Mouse (Mus musculus) ES-Bruce4 (cell line): ENCODE measurements around the gene Lrrc39. TPM values are rescaled to one million over a fixed set of nuclear protein-coding genes. Genes with fewer than 3 reads are reported as not detected.

Experiments
- H3K27ac ChIP-seq: 2 replicates; pipeline ENCODE4 v1.5.1; 2012; ENCODE audit warnings: low read length, inconsistent platforms; ENCODE audit not compliant: insufficient read depth
- H3K27me3 ChIP-seq: 2 replicates; pipeline ENCODE4 v1.6.1; 2012; ENCODE audit warnings: mild to moderate bottlenecking, low read length, inconsistent platforms; ENCODE audit not compliant: control insufficient read depth, poor library complexity, insufficient read depth, severe bottlenecking
- H3K36me3 ChIP-seq: 2 replicates; pipeline ENCODE4 v1.6.1; 2012; ENCODE audit warnings: inconsistent platforms, mild to moderate bottlenecking, low read length, moderate library complexity; ENCODE audit not compliant: control insufficient read depth, poor library complexity, insufficient read depth, severe bottlenecking
- H3K4me1 ChIP-seq: one replicate; pipeline ENCODE4 v1.8.1; 2011; ENCODE audit warnings: low read length; ENCODE audit not compliant: control insufficient read depth, insufficient read depth
- H3K4me3 ChIP-seq: 2 replicates; pipeline ENCODE4 v1.5.1; 2011; ENCODE audit warnings: low read depth, mild to moderate bottlenecking, low read length
- H3K9ac ChIP-seq: 2 replicates; pipeline ENCODE4 v1.6.1; 2012; ENCODE audit warnings: low read depth, mild to moderate bottlenecking, inconsistent platforms; ENCODE audit not compliant: poor library complexity, severe bottlenecking
- H3K9me3 ChIP-seq: replicated peaks from 2 replicates; pipeline ENCODE4 v1.6.1; 2012; ENCODE audit warnings: mild to moderate bottlenecking, low read length, inconsistent platforms; ENCODE audit not compliant: control insufficient read depth, poor library complexity, insufficient read depth, severe bottlenecking
- CTCF ChIP-seq: IDR thresholded peaks from one replicate; pipeline ENCODE4 v1.8.1; 2011; ENCODE audit warnings: low read depth, low read length
- EP300 ChIP-seq: IDR thresholded peaks from 2 replicates; pipeline ENCODE4 v1.6.1; 2011; ENCODE audit warnings: low read depth, low read length; ENCODE audit not compliant: insufficient read depth
- POLR2A ChIP-seq: IDR thresholded peaks from one replicate; pipeline ENCODE4 v1.8.1; 2011; ENCODE audit warnings: low read length; ENCODE audit not compliant: insufficient read depth
- polyA plus RNA-seq: library from polyadenylated mRNA; stranded (reverse); fragments of >200 nt; gene quantifications from 2 replicates; pipeline ENCODE4 v1.2.4, GENCODE M21; 2011; ENCODE audit warnings: low read depth; ENCODE audit not compliant: missing spikeins, insufficient read depth, insufficient read length

Gene Lrrc39
- polyA plus RNA-seq, 1 experiment: 0.19 TPM

DNA sequence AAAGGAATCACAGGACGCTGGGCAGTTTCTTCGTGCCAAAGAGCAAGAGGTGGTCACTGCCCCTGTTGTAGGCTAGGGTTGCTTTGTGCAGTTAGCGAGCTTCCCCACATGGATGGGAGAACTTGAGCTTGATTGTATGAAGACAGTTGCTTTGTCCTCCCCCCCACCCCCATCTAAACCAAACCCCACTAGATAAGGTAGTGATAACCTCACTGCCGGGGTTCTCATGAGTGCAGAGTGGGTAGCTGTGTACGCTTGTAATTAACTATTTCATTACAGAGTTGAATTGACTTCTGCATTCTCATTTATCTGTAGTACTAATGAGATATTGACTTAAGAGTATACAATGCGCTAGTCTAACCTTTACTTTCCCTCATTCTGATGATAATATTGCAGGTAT, 56.1 kb downstream of the Lrrc39 start:
- no peak overlapping the region for H3K9ac ChIP-seq
- H3K4me1 ChIP-seq: no peaks in the 10 kb centered on the region
- H3K27me3 ChIP-seq: no peaks in the 10 kb centered on the region
- H3K36me3 ChIP-seq: peaks cover 4% of the 10 kb centered on the region
- no peaks in the 10 kb centered on the region for H3K9me3 ChIP-seq
- TF ChIP-seq CTCF (no peak), EP300 (no peak), POLR2A (no peak)
- no peak overlapping the region for H3K4me3 ChIP-seq
- no peak overlapping the region for H3K27ac ChIP-seq

DNA sequence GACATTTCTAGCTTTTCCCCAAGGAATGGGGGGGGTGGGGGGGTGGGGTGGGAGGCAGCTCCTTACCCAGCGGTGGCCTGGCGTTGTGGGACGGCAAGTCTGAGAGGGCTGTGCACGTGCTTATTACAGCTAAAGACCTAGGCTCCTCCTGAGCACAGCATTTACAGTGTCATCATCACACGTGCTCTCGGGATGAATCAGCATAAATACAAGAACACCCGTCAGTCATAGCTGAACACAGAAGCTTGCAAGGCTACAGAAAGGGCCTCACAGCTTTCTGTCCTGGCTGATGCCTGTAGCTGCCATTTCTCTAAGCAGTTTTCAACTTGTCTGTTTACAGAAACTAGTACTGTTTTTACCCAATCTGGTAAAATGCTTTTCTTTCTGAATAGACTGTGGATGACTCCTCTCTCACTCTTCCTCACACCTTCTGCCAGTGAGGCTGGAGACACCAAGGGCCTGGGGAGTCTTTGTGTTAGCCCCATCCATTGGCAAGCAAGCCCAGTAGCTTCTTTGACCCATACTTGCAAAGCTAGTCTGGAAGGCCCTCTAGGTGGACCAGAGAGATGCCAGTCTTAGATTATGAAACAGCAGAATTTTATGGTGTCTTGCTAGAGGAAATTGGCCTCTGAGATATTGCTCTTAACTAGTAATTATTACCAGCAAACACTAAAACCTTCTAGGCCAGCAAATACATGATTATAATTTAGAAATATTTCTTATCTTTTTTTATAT, 58.0 kb downstream of the Lrrc39 start:
- no peaks in the 10 kb centered on the region for H3K9me3 ChIP-seq
- no peak overlapping the region for H3K4me3 ChIP-seq
- TF ChIP-seq POLR2A (no peak), EP300 (no peak), CTCF (no peak)
- H3K36me3 ChIP-seq: peaks cover 4% of the 10 kb centered on the region
- H3K9ac ChIP-seq: no peak overlapping the region
- H3K27me3 ChIP-seq: no peaks in the 10 kb centered on the region
- H3K4me1 ChIP-seq: no peaks in the 10 kb centered on the region
- H3K27ac ChIP-seq: no peak overlapping the region

DNA sequence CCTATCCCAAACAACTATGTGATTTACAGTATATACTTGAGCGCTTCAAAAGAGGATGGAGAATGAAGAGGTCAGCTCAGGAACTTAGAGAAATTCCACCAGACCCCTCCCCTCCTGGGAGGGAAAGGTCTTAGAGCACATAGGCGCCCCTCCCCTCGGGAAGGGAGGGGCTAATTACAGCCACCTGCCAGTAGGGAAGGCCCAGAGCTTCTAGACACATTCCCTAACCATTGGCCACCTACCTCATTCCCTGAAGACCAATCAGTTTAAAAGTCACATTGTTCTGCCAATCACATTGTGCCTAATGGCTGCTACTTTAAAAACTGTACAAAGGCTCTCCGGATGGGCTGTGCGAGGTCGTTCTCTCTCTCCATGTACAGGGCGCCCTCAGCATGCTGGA, 59.9 kb downstream of the Lrrc39 start:
- TF ChIP-seq POLR2A (no peak), EP300 (no peak), CTCF (no peak)
- H3K36me3 ChIP-seq: peaks cover 6% of the 10 kb centered on the region; the same call in 1 of the 2 replicates
- H3K4me3 ChIP-seq: peak overlapping the region; percentile 56
- H3K9me3 ChIP-seq: no peaks in the 10 kb centered on the region
- no peaks in the 10 kb centered on the region for H3K27me3 ChIP-seq
- no peak overlapping the region for H3K27ac ChIP-seq
- H3K4me1 ChIP-seq: no peaks in the 10 kb centered on the region
- peak overlapping the region; percentile 69 for H3K9ac ChIP-seq

DNA sequence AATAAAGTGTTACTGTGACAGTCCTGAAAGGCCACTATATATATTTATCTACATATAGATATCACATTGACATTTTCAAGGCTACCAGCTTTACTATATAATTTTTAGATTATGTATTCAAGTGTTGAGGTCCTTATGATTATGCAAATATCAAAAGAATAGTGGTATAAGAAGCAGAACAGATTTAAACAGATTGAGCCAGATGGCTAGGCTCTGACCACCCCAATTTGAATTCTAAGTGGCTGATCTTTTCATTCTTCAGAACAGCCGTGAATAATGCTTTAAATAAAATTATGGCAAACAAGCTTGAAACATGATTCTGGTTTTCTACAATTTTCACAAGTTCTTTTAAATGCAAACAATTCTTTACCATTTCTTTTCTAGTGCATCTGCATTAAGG, 68.7 kb downstream of the Lrrc39 start:
- Histone ChIP-seq H3K4me3 (no peak overlapping the region), H3K27me3 (no peaks in the 10 kb centered on the region), H3K9me3 (no peaks in the 10 kb centered on the region), H3K9ac (no peak overlapping the region), H3K4me1 (no peaks in the 10 kb centered on the region), H3K36me3 (peaks cover 25% of the 10 kb centered on the region), H3K27ac (no peak overlapping the region)
- TF ChIP-seq CTCF (no peak), POLR2A (no peak), EP300 (no peak)

Other genes with a start within 250 kb of the Lrrc39 start
- 3.1 and 3.6 TPM in 2 replicates for gene Cdc14a, start 138.9 kb upstream of the Lrrc39 start, polyA plus RNA-seq
- 47.6 and 50.9 TPM in 2 replicates for gene Rtca, start 54.8 kb upstream of the Lrrc39 start, polyA plus RNA-seq
- gene Dbt, start 49.9 kb upstream of the Lrrc39 start, polyA plus RNA-seq: 34.4 and 37.6 TPM in 2 replicates
- 19.8 and 23.4 TPM in 2 replicates for gene Sass6, start 32.0 kb downstream of the Lrrc39 start, polyA plus RNA-seq
- gene Trmt13, start 51.6 kb downstream of the Lrrc39 start, polyA plus RNA-seq: 32.3 and 32.8 TPM in 2 replicates
- gene Mfsd14a, start 99.7 kb downstream of the Lrrc39 start, polyA plus RNA-seq: 70.4 and 78.1 TPM in 2 replicates
- gene Gm43191, start 118.3 kb downstream of the Lrrc39 start, polyA plus RNA-seq: not detected in 2 replicates
- 28.3 and 31.3 TPM in 2 replicates for gene Slc35a3, start 149.9 kb downstream of the Lrrc39 start, polyA plus RNA-seq
- 15.2 and 15.8 TPM in 2 replicates for gene Agl, start 245.2 kb downstream of the Lrrc39 start, polyA plus RNA-seq